Mouse (Mus musculus): ENCODE results near the gene Bach2.

GRCm38 (mm10) chr4:32299970-32300369 lies 61.4 kb downstream of the Bach2 start:
- TF ChIP-seq CTCF (IDR thresholded peaks at IDR 0.05; ENCODE audit: low read depth) (no peak), EP300 (IDR thresholded peaks at IDR 0.05; ENCODE audit: low read depth) (no peak)
